Mouse (Mus musculus) brain, embryonic 14.5 days (tissue): ENCODE results near the gene Chat. TPM values are rescaled to one million over a fixed set of nuclear protein-coding genes. Genes with fewer than 3 reads are reported as not detected.

Experiments used
- DNase-seq: peaks from one replicate; pipeline ENCODE4 v3.0.0-alpha.2; 2011; ENCODE audit warnings: low read depth
- CTCF ChIP-seq: fragments of 200-500 bp; IDR thresholded peaks from 2 replicates; pipeline ENCODE4 v1.5.1; 2012; ENCODE audit warnings: inconsistent platforms, mild to moderate bottlenecking, moderate library complexity, borderline replicate concordance; ENCODE audit not compliant: insufficient read depth, insufficient read length; ENCODE audit errors: extremely low read depth
- POLR2A ChIP-seq: fragments of 200-500 bp; IDR thresholded peaks from 2 replicates; pipeline ENCODE4 v1.6.1; 2012; ENCODE audit warnings: mild to moderate bottlenecking, inconsistent platforms, borderline replicate concordance; ENCODE audit not compliant: poor library complexity, insufficient read depth, insufficient read length, severe bottlenecking; ENCODE audit errors: extremely low read depth
- polyA plus RNA-seq: library from polyadenylated mRNA; depleted of rRNA; stranded (reverse); fragments of >200 nt; gene quantifications from 2 replicates; pipeline ENCODE4 v1.2.3, GENCODE M21; 2012

Chat gene
- polyA plus RNA-seq, 1 experiment: 1.6 TPM

GRCm38 (mm10) chr14:32443446-32443845 lies 22.3 kb downstream of the Chat start:
- DNase-seq: peak; percentile 50
- TF ChIP-seq POLR2A (no peak), CTCF (no peak)

DNA sequence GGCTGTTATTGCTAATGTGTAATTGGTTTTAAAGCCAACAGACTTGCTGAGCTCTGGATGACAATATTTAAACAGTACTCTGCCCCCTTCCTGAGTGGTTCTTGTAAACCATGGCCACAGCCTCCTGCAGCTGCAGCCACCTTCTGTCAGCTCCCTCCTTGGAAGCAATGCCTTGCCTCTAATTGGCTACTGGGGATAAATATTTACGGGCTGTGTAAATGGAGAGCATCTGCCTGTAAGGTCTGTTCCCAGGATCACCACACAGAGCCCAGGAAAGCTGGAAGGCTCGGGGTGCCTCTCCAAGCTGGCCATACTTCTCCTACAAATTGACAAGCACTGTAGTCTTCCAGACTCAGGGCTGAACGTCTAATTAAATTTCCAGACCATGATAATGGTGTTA lies 26.0 kb downstream of the Chat start:
- peak; percentile 90 for DNase-seq
- TF ChIP-seq POLR2A (no peak), CTCF (no peak)

DNA sequence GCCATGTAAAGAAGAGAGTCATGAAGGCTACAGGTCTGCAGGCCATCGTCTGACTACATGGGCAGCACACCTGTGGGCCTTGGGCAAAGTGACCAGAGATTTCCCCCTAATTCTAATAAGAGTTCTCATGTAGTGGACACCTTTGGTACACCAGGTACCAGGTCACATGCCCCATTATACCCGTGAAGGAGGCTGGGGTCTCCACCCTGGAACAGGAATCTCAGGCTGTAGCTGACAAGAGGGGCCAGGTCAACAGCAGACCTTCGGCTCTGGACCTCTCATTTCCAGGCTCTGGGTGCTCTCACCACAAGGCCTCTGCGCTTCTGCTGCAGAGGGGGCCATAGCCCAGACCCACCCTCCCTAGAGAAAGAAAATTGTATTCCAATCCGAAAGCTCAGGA lies 26.5 kb downstream of the Chat start:
- TF ChIP-seq POLR2A (no peak), CTCF (no peak)
- no peak for DNase-seq

DNA sequence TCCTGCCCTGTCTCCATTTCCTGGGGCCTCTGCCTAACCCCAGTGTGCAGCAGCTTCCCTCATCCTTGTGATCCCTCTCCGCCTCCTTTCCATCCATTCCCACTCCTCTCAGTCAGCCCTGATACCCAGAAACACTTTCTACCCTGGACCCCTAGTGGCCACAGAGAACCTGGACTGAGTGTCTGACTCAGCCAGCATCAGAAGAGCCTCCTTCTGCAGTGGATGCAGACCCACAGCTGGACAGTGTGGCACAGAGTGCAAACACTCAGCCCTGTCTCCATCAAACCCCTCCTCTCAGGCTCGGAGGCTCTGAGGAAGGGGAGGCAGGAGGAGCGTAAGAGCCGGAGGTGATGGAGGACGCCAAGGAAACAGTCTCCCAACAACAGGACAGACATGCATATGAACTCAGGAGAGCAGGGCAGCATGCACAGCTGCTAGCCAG lies 28.4 kb downstream of the Chat start:
- no peak for TF ChIP-seq POLR2A
- peak; percentile 56; the same call in 1 of the 2 replicates for TF ChIP-seq CTCF

GRCm38 (mm10) chr14:32429030-32429602 lies 36.7 kb downstream of the Chat start:
- DNase-seq: peak; percentile 39
- TF ChIP-seq CTCF: no peak
- TF ChIP-seq POLR2A: no peak

More for the DNA sequence above, 28.4 kb downstream of the Chat start:
- peak; percentile 17 for DNase-seq

GRCm38 (mm10) chr14:32423946-32424345 lies 41.8 kb downstream of the Chat start:
- DNase-seq: peak; percentile 61
- TF ChIP-seq POLR2A (no peak), CTCF (no peak)

DNA sequence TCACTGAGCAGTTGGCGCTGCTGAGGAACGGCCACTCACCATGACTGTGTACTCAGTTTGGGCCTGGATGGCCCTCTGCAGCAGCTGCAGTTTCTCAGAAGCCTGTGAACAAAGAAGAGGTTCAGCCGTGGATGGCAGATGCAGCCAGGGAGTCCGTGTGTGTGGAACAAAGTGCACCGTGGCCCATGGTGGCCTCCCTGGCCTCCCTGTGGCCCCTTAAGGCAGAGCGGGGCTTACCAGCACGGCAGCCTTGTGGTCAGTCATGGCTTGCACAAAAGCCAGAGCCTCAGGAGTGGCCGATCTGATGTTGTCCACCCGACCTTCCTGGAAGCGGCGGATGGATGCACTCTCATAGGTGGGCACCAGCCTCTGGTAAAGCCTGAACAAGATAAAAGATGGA lies 47.0 kb downstream of the Chat start:
- no peak for DNase-seq
- no peak for TF ChIP-seq CTCF
- no peak for TF ChIP-seq POLR2A

DNA sequence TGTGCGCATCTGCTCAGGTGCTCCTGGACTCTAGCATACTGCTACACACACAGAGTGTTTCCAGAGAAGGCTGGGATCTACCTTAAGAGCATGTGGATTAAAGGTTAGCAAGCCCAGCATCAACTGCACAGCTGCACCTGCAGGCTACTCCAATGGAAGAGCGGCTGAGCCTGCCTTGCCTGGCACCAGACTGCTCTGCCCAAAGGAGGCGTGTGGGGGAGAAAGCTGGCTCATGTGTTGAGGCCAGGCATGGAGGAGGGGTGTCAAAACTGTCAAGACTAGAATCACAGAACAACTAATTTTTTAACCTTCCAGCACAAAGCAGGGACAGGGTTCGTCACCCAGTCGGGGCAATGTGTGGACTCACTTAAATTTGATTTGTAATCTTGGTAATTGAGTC lies 53.7 kb downstream of the Chat start:
- no peak for DNase-seq
- TF ChIP-seq POLR2A (no peak), CTCF (no peak)

DNA sequence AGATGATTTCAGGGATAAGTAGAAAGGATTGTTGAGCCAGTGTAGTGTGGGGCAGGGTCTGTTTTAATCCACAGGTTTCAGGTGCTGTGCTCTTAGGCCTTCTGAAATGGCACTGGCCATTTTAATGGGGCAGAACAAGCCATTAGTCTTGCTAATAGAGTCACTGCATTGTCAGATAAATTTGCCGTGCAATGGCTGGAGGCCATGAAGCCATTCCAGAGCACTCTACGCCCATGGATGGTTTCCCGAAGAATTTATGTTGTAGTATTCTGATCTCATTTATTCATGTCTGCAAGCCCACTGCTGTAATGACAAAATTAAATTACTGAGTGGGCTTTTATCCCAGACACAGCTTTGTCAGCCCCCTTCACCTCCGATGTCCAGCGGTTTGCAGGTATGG lies 55.7 kb downstream of the Chat start:
- TF ChIP-seq POLR2A (no peak), CTCF (no peak)
- DNase-seq: no peak

- peak; percentile 64 for DNase-seq
Measured at GRCm38 (mm10) chr14:32405399-32405798, 60.4 kb downstream of the Chat start.

DNA sequence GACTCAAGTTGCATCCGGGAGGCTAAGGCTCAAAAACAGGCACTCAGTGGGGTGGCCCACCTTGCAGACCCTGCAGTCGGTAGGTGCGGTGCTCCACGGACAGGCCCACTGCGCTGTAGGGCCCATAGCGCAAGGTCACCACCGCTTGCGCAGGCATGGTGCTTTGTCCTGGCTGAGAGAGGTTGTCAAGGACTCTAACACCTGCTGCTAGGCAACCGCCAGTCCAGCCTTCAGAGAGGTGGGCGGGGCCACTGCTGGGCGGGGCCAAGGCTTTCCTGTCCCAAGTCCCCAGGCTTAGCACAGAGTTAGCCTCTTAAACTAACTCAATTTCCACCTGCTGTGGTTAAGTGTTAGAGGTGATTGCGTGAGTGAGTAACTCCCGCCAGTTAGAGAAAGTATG lies 77.6 kb downstream of the Chat start, which contains the start of gene 1700024G13Rik:
TSS of gene 1700024G13Rik (minus strand) at position 196 of the 400 bp plus-strand sequence.
- peak; percentile 85 for DNase-seq
- TF ChIP-seq POLR2A: no peak
- TF ChIP-seq CTCF: no peak

GRCm38 (mm10) chr14:32381619-32382018 lies 84.2 kb downstream of the Chat start:
- TF ChIP-seq CTCF (no peak), POLR2A (no peak)
- DNase-seq: peak; percentile 64
